Mouse (Mus musculus) gastrocnemius, postnatal 4 days (tissue): Measurements from ENCODE around the gene Sec22c. TPM values are rescaled to one million over a fixed set of nuclear protein-coding genes. Genes with fewer than 3 reads are reported as not detected.

ENCODE experiments used
- DNase-seq, 2 experiments: peaks; one replicate each; pipeline ENCODE4 v3.0.0; 2021 to 2022; ENCODE audit warnings: low spot score in 2 of 2, mixed read lengths in 2 of 2
- total RNA-seq, 2 experiments: library from RNA; stranded (reverse); gene quantifications; 2 replicates each; pipeline ENCODE4 v1.2.3; 2021

Gene Sec22c
- total RNA-seq, 2 experiments from 2014 or later: 6.8 to 8.5 TPM

GRCm38 (mm10) chr9:121696626-121697025 is 8.7 kb downstream of the Sec22c start:
- DNase-seq: no peak

DNA sequence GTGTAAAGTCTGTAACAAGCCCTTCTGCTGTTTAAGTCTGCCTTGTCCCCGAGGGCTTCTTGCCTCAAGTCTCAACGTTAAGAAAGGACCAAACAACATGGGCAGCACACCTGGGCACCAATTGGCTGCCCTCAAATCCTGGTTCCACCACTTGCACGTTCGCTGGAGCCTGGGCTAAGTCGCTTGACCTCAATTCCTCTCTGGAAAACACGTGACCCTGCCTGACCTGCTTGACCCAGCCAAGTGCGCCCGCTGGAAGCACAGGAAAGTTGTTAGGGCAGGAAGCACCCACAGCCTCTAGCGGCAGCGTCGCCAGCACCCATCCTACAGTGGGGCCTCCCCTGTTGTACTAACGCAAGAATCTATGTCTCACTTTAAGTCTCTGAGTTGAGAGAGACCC is 10.6 kb downstream of the Sec22c start:
- no peak for DNase-seq

DNA sequence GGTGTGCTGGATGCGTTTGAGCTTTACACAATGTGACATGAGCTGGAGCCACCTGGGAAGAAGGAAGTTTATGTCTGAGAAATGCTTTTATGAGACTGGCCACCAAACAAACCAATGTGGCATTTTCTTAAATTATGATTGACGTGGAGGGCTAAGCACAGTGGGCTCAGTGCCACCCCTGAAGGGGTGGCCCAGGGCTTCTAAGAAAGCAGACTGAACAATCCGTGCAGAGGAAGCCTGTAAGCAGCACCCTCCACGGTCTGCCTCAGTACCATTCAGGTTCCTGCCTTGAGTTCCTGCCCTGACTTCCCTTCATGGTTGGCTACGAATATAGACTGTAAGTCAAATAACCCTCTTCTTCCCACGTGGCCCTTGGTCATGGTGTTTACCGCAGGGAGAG is 14.6 kb downstream of the Sec22c start:
- no peak for DNase-seq

DNA sequence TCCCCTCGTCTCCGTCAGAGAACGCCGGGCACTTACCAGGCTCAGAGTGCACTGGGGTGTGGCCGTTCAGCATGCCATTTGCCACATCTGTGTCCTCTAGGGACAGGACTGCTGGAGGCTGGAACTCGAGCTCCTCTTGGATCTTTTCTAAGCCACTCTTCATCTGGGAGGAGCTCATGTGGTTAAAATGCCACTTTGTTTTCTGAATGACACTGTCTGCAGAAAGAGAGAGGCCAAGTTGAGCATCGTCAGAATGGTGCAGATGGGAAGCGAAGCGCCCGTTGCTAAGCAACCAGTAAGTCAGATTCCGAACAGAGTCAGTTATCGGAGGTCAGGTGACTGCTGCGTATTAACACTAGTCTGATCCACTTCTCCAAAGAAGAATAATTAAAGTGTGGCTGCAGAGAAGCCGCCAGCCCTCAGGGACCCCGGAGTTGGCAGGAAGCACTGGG is 15.1 kb downstream of the Sec22c start:
- no peak for DNase-seq

DNA sequence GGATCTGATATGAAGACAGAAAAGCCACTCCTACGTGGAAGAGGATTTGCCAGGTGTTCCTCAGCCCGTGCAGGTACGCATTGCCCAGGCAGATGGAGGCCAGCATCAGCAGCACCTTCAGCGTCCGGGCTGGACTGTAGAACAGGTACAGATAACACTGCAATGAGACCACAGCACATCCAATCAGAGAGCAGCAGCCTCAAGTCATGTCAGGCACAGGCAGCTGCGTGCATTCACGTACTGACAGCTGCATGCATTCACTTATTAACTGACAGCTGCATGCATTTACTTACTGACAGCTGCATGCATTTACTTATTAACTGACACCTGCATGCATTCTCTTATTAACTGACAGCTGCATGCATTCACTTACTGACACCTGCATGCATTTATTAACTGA is 20.6 kb downstream of the Sec22c start:
- DNase-seq: no peak

DNA sequence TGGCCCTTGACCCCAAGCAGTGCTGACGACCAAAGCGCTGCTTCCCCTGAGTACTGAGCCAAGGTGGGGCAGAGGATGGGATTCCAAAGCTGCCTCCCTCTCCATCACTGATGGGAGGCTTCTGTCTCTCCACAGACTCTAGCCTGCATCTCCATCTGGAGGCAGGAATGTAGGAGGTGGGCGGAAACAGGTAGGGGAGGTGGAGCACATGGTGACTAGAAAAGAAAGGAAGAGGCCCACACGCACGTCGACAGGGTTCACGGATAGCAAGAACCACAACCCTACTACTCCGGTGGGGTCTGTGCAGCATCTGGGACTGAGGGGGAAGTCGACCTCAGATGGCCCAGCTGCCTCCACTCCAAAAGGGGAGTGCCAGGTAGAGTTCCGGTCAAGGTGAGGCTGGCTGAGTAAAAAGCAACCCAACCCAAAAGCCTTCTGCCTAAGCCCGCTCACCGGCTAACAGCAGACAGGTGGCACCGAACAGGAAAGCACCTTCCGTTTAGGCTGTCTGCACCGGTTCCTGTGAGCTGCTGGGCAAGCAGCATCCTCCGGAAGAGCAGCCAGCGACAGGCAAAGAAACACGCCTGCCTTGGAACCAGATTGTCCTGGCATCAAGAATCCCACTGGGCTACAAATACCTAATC is 23.1 kb downstream of the Sec22c start:
- no peak for DNase-seq

DNA sequence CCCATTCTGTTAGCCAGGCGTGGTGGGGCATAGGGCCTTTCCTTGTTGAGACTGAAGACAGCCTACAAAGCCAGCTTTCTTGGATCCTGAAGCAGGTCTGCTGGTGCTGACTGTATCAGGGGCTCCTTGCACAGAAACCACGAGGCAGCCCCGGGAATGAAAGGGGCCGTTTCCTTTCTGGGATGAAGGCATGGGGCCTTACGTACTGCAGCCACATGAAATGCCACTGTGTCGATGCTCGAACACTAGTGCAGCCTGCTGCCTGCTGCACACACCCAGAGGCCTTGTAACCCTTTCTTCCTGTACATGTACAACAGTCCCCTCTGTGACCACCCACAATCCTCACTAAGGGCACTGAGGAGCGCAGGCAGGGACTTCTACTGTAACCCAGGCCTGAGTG is 24.1 kb downstream of the Sec22c start:
- DNase-seq: no peak

GRCm38 (mm10) chr9:121679549-121679948 is 25.7 kb downstream of the Sec22c start:
- DNase-seq: peak in 1 of 2 experiments; percentile 59

- no peak for DNase-seq
Measured at GRCm38 (mm10) chr9:121677476-121677875, 27.8 kb downstream of the Sec22c start.

- no peak for DNase-seq
Measured at GRCm38 (mm10) chr9:121677069-121677468, 28.2 kb downstream of the Sec22c start.

- DNase-seq: no peak
Measured at GRCm38 (mm10) chr9:121675556-121675955, 29.7 kb downstream of the Sec22c start.

- DNase-seq: no peak
Measured at GRCm38 (mm10) chr9:121675011-121675410, 30.3 kb downstream of the Sec22c start.

- no peak for DNase-seq
Measured at GRCm38 (mm10) chr9:121673716-121674115, 31.6 kb downstream of the Sec22c start.

DNA sequence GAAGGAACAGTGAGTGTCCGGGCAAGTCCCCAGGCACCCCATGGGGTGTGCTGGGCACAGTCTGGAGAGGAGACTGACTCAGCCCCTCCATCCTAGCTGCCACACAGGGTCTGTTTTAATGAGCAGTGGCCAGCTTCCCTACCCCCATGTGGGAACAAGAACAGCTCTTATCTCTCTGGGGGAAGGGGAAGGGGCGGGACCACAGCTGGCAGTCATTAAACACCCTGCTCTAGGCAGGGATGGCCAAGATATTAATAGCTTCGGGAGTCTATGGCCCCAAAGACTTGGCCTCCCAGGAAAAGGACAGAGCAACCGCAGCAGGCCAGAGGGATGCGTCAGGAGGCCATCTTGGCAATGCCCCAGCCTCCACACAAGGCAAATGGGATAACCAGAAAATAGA is 33.0 kb downstream of the Sec22c start:
- no peak for DNase-seq

- peak in 1 of 2 experiments; percentile 45 for DNase-seq
Measured at GRCm38 (mm10) chr9:121671300-121671699, 34.0 kb downstream of the Sec22c start.

- peak; percentile 61 to 75 for DNase-seq
Measured at GRCm38 (mm10) chr9:121669348-121669791, 35.9 kb downstream of the Sec22c start.

GRCm38 (mm10) chr9:121667822-121668221 is 37.5 kb downstream of the Sec22c start:
- no peak for DNase-seq

GRCm38 (mm10) chr9:121666957-121667630 is 38.2 kb downstream of the Sec22c start:
- no peak for DNase-seq

- DNase-seq: no peak
Measured at GRCm38 (mm10) chr9:121664104-121664503, 41.2 kb downstream of the Sec22c start.

- no peak for DNase-seq
Measured at GRCm38 (mm10) chr9:121663467-121663866, 41.8 kb downstream of the Sec22c start.

GRCm38 (mm10) chr9:121659791-121660190 is 45.5 kb downstream of the Sec22c start:
- no peak for DNase-seq

- DNase-seq: no peak
Measured at GRCm38 (mm10) chr9:121658248-121658647, 47.0 kb downstream of the Sec22c start.

DNA sequence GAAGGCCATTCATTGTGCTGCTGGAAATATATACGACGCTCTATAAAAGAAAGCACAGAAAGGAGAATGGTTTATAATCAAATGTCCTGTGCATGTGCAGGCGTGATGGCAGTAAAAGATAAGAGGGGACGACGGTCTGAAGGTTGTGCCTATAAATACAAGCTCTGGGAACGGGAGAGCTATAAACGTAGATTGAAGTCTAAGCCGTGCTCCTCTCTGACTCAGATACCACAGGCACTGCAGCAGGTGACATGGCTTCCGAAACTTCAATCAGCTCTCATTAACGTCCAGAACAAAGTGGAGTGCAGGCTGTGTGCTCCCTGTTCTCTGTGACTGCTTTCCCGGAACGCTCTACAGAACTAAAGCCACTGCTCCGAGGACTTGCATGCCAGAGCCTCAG is 48.1 kb downstream of the Sec22c start:
- no peak for DNase-seq
